Mouse (Mus musculus) NIH3T3 (cell line): ENCODE measurements around the gene Galnt15.

Experiments used
- DNase-seq: peaks from one replicate; pipeline ENCODE4 v3.0.0-alpha.2; 2012; ENCODE audit warnings: low read depth

Galnt15 gene

GRCm38 (mm10) chr14:32028681-32029091 lies at the start of gene Galnt15:
Gene Galnt15, plus strand, starts transcription at chr14:32028989.
- peak; percentile 88 for DNase-seq

- peak; percentile 25 for DNase-seq
These were observed 34.8 kb upstream of the Galnt15 start for GRCm38 (mm10) chr14:31994021-31994420.

- peak; percentile 17 for DNase-seq
These were observed 27.8 kb upstream of the Galnt15 start for GRCm38 (mm10) chr14:32000941-32001340.

GRCm38 (mm10) chr14:32002502-32003338 lies 26.1 kb upstream of the Galnt15 start:
- no peak for DNase-seq

GRCm38 (mm10) chr14:32003904-32004596 lies 24.7 kb upstream of the Galnt15 start:
- peak; percentile 50 for DNase-seq

GRCm38 (mm10) chr14:32005673-32006261 lies 23.0 kb upstream of the Galnt15 start:
- no peak for DNase-seq

GRCm38 (mm10) chr14:32007654-32008335 lies 21.0 kb upstream of the Galnt15 start:
- DNase-seq = peak; percentile 14

GRCm38 (mm10) chr14:32009715-32010114 lies 19.1 kb upstream of the Galnt15 start:
- no peak for DNase-seq

GRCm38 (mm10) chr14:32011547-32012304 lies 17.1 kb upstream of the Galnt15 start:
- DNase-seq = peak; percentile 81

- DNase-seq = peak; percentile 97
These were observed 13.5 kb upstream of the Galnt15 start for GRCm38 (mm10) chr14:32015131-32015770.

- DNase-seq = no peak
These were observed 12.3 kb upstream of the Galnt15 start for GRCm38 (mm10) chr14:32016466-32016865.

GRCm38 (mm10) chr14:32016921-32017320 lies 11.9 kb upstream of the Galnt15 start:
- DNase-seq = no peak

GRCm38 (mm10) chr14:32017448-32017847 lies 11.3 kb upstream of the Galnt15 start:
- DNase-seq = no peak

- no peak for DNase-seq
These were observed 9.7 kb upstream of the Galnt15 start for GRCm38 (mm10) chr14:32019091-32019490.

GRCm38 (mm10) chr14:32021967-32022366 lies 6.8 kb upstream of the Galnt15 start:
- no peak for DNase-seq

- DNase-seq = no peak
These were observed 6.3 kb upstream of the Galnt15 start for GRCm38 (mm10) chr14:32022450-32022849.

GRCm38 (mm10) chr14:32023891-32024290 lies 4.9 kb upstream of the Galnt15 start:
- no peak for DNase-seq

- DNase-seq = no peak
These were observed 1.6 kb upstream of the Galnt15 start for GRCm38 (mm10) chr14:32027218-32027617.

GRCm38 (mm10) chr14:32029411-32029992 lies 713 bp downstream of the Galnt15 start:
- DNase-seq = no peak

- DNase-seq = no peak
These were observed 1.3 kb downstream of the Galnt15 start for GRCm38 (mm10) chr14:32030073-32030472.

- DNase-seq = peak; percentile 80
These were observed 3.7 kb downstream of the Galnt15 start for GRCm38 (mm10) chr14:32032522-32032921.
